Mouse (Mus musculus): Measurements from ENCODE around the gene Rslcan18. TPM values are rescaled to one million over a fixed set of nuclear protein-coding genes. Genes with fewer than 3 reads are reported as not detected.

The Rslcan18 gene
- polyA plus RNA-seq, 1 experiment from 2014 or later, result 0.14 TPM

Other genes starting within 250 kb of the Rslcan18 start
- gene Gm10767, start 211.3 kb downstream of the Rslcan18 start, polyA plus RNA-seq (2015; fragmentation: Nextera tagmentation; extraction: Ambion mirVana), result 0.28 and 0.47 TPM in 2 replicates
- gene Zfp712, start 55.1 kb downstream of the Rslcan18 start, polyA plus RNA-seq (2015; fragmentation: Nextera tagmentation; extraction: Ambion mirVana), result 0.81 and 0.90 TPM in 2 replicates
- gene Zfp708, start 18.3 kb downstream of the Rslcan18 start, polyA plus RNA-seq (2015; fragmentation: Nextera tagmentation; extraction: Ambion mirVana), result 0.52 and 0.88 TPM in 2 replicates
- gene Gm28557, start 7.7 kb downstream of the Rslcan18 start, polyA plus RNA-seq (2015; fragmentation: Nextera tagmentation; extraction: Ambion mirVana), result 1.2 and 1.6 TPM in 2 replicates
- gene Zfp759, start 5.4 kb upstream of the Rslcan18 start, polyA plus RNA-seq (2015; fragmentation: Nextera tagmentation; extraction: Ambion mirVana), result 0.40 and 0.44 TPM in 2 replicates
- gene Rsl1, start 56.9 kb upstream of the Rslcan18 start, polyA plus RNA-seq (2015; fragmentation: Nextera tagmentation; extraction: Ambion mirVana), result 1.0 and 1.2 TPM in 2 replicates
- 0.23 and 0.32 TPM in 2 replicates for gene Zfp455, start 78.2 kb upstream of the Rslcan18 start, polyA plus RNA-seq (2015; fragmentation: Nextera tagmentation; extraction: Ambion mirVana)
- 0.32 and 0.39 TPM in 2 replicates for gene Zfp458, start 162.2 kb upstream of the Rslcan18 start, polyA plus RNA-seq (2015; fragmentation: Nextera tagmentation; extraction: Ambion mirVana)
- gene Zfp457, start 190.2 kb upstream of the Rslcan18 start, polyA plus RNA-seq (2015; fragmentation: Nextera tagmentation; extraction: Ambion mirVana), result 0.23 and 0.24 TPM in 2 replicates
- gene Zfp595, start 216.3 kb upstream of the Rslcan18 start, polyA plus RNA-seq (2015; fragmentation: Nextera tagmentation; extraction: Ambion mirVana), result 0.67 and 0.90 TPM in 2 replicates
- 0.22 and 0.24 TPM in 2 replicates for gene Gm28044, start 244.3 kb upstream of the Rslcan18 start, polyA plus RNA-seq (2015; fragmentation: Nextera tagmentation; extraction: Ambion mirVana)
- 0.50 and 0.58 TPM in 2 replicates for gene Zfp953, start 244.3 kb upstream of the Rslcan18 start, polyA plus RNA-seq (2015; fragmentation: Nextera tagmentation; extraction: Ambion mirVana)